Mouse (Mus musculus) layer of hippocampus, adult 2 months (tissue): Measurements from ENCODE around the gene Lrrc27. TPM values are rescaled to one million over a fixed set of nuclear protein-coding genes. Genes with fewer than 3 reads are reported as not detected.
A peak's percentile ranks its signal among the peaks of the same experiment; 100 is the strongest.

Source experiments
- DNase-seq, 2 experiments: peaks; one replicate each; pipeline ENCODE4 v3.0.0; 2022; ENCODE audit warnings: low spot score in 2 of 2
- H3K27ac ChIP-seq: fragments of 200-600 bp; 2 replicates; pipeline ENCODE4 v1.8.1; 2022
- H3K4me3 ChIP-seq: fragments of 200-600 bp; 2 replicates; pipeline ENCODE4 v1.8.1; 2022; ENCODE audit warnings: mild to moderate bottlenecking
- CTCF ChIP-seq: fragments of 200-600 bp; conservative IDR thresholded peaks from 2 replicates; pipeline ENCODE4 v1.8.1; 2022; ENCODE audit warnings: antibody characterized with exemption, mild to moderate bottlenecking, moderate library complexity
- total RNA-seq, 2 experiments: library from RNA; stranded (reverse); gene quantifications; 2 replicates each; pipeline ENCODE4 v1.2.3; 2021

Lrrc27 gene
- total RNA-seq, 2 experiments from 2014 or later, result 6.8 to 6.9 TPM

GRCm38 (mm10) chr7:139234426-139235188 is 21.8 kb downstream of the Lrrc27 start:
- DNase-seq, result no peak
- TF ChIP-seq CTCF, result peak; percentile 47
- no peak overlapping the region for H3K4me3 ChIP-seq
- H3K27ac ChIP-seq, result no peak overlapping the region

GRCm38 (mm10) chr7:139235651-139236358 is 23.0 kb downstream of the Lrrc27 start:
- Histone ChIP-seq H3K4me3 (no peak overlapping the region), H3K27ac (no peak overlapping the region)
- peak; percentile 33 for TF ChIP-seq CTCF
- no peak for DNase-seq

- DNase-seq, result no peak
- Histone ChIP-seq H3K27ac (no peak overlapping the region), H3K4me3 (no peak overlapping the region)
- no peak for TF ChIP-seq CTCF
Measured at GRCm38 (mm10) chr7:139239432-139239831, 26.6 kb downstream of the Lrrc27 start.

GRCm38 (mm10) chr7:139246086-139246485 is 33.3 kb downstream of the Lrrc27 start:
- no peak for TF ChIP-seq CTCF
- DNase-seq, result no peak
- peak overlapping the region; percentile 99 for H3K27ac ChIP-seq

GRCm38 (mm10) chr7:139246931-139247880 is 34.4 kb downstream of the Lrrc27 start:
- TF ChIP-seq CTCF, result no peak
- Histone ChIP-seq H3K4me3 (peak overlapping the region; percentile 80), H3K27ac (peak overlapping the region; percentile 99)
- DNase-seq, result peak; percentile 49 to 60

More at GRCm38 (mm10) chr7:139246086-139246485, 33.3 kb downstream of the Lrrc27 start:
- H3K4me3 ChIP-seq, result no peak overlapping the region

GRCm38 (mm10) chr7:139247881-139248614 is 35.3 kb downstream of the Lrrc27 start, which contains the start of gene Pwwp2b:
Pwwp2b (plus strand) TSS chr7:139248482.
- peak within 1 kb of the TSS; percentile 99 for H3K27ac ChIP-seq
- peak; percentile 50 to 68 for DNase-seq
- TF ChIP-seq CTCF, result no peak
- H3K4me3 ChIP-seq, result peak within 1 kb of the TSS; percentile 80

GRCm38 (mm10) chr7:139248615-139249405 is 36.0 kb downstream of the Lrrc27 start:
- DNase-seq, result no peak
- H3K27ac ChIP-seq, result peak overlapping the region; percentile 99
- TF ChIP-seq CTCF, result no peak
- peak overlapping the region; percentile 80 for H3K4me3 ChIP-seq

- TF ChIP-seq CTCF, result no peak
- DNase-seq, result no peak
- peak overlapping the region; percentile 99 for H3K27ac ChIP-seq
- H3K4me3 ChIP-seq, result peak overlapping the region; percentile 80
Measured at GRCm38 (mm10) chr7:139249406-139250210, 36.8 kb downstream of the Lrrc27 start.

- TF ChIP-seq CTCF, result no peak
- H3K4me3 ChIP-seq, result no peak overlapping the region
- DNase-seq, result no peak
- H3K27ac ChIP-seq, result peak overlapping the region; percentile 99
Measured at GRCm38 (mm10) chr7:139251881-139252301, 39.1 kb downstream of the Lrrc27 start.

- DNase-seq, result no peak
- H3K4me3 ChIP-seq, result no peak overlapping the region
- TF ChIP-seq CTCF, result no peak
- H3K27ac ChIP-seq, result peak overlapping the region; percentile 99; the same call in 1 of the 2 replicates
Measured at GRCm38 (mm10) chr7:139252566-139252965, 39.8 kb downstream of the Lrrc27 start.
